Comparison of ENCODE assay signal across 23 mouse cellular contexts in genomic region chr17:29497481-29497880, GRCm38 (mm10). TPM values are rescaled to one million over a fixed set of nuclear protein-coding genes. Genes with fewer than 3 reads are reported as not detected.
DNase-seq lines count a peak whose midpoint lies in the region; ATAC-seq and TF ChIP-seq lines count a peak whose summit lies in the region.
"Not testable (repeated sequence)": the region's sequence is repeated elsewhere in the genome, so short reads cannot be mapped to it uniquely, and the experiment has no call there.
"Had no signal": no experiment of that assay in that cellular context is flagged by ENCODE, and none has a peak within 500 bp of the region (broad histone marks: within the 10 kb centered on the region; RNA-seq: fewer than 3 reads in every experiment).

No protein-coding gene starts in this region.

- TF ChIP-seq EP300 in liver, embryonic 14.5 days (IDR thresholded peaks at IDR 0.05; ENCODE audit: low read depth) = not testable (repeated sequence)

- H3K9me3 ChIP-seq in liver, embryonic 12.5 days (replicated peaks); liver, embryonic 14.5 days (ENCODE audit: control insufficient read depth, low read length); liver, embryonic 16.5 days (replicated peaks; ENCODE audit: control insufficient read depth, low read length): not testable (repeated sequence)

- TF ChIP-seq POLR2A in bone marrow macrophage, adult 2 months (IDR thresholded peaks at IDR 0.05; ENCODE audit: borderline replicate concordance, low read depth, low read length) = not testable (repeated sequence)

- H3K27me3 ChIP-seq in liver, embryonic 12.5 days (replicated peaks); liver, embryonic 14.5 days (ENCODE audit: control insufficient read depth, insufficient read depth, low read length); liver, embryonic 16.5 days (ENCODE audit: control insufficient read depth, insufficient read depth, low read depth, low read length): not testable (repeated sequence)

- H3K27ac ChIP-seq in bone marrow macrophage, adult 2 months (ENCODE audit: insufficient read depth, low read depth, low read length) = peak overlapping the region; percentile 77
- H3K27ac ChIP-seq in liver, embryonic 12.5 days = peak overlapping the region; percentile 100
- peak overlapping the region; percentile 95 for H3K27ac ChIP-seq in liver, embryonic 14.5 days
- H3K27ac ChIP-seq in liver, embryonic 16.5 days (ENCODE audit: low read length) = peak overlapping the region; percentile 90
- peak overlapping the region; percentile 73 for H3K27ac ChIP-seq in macrophage

- peaks cover 30% of the 10 kb centered on the region for H3K4me1 ChIP-seq in bone marrow macrophage, adult 2 months (ENCODE audit: control insufficient read depth, insufficient read depth, low read length)
- peaks cover 90% of the 10 kb centered on the region for H3K4me1 ChIP-seq in liver, embryonic 12.5 days
- peaks cover 61 to 75% of the 10 kb centered on the region in 2 experiments for H3K4me1 ChIP-seq in liver, embryonic 14.5 days (replicated peaks; ENCODE audit: control insufficient read depth in 2 of 2, insufficient read depth in 2 of 2, low read length in 1 of 2)
- H3K4me1 ChIP-seq in liver, embryonic 16.5 days (ENCODE audit: control insufficient read depth, low read depth, low read length) = peaks cover 84% of the 10 kb centered on the region

- not testable (repeated sequence) for H3K4me2 ChIP-seq in liver, embryonic 12.5 days; liver, embryonic 14.5 days (ENCODE audit: low read depth); liver, embryonic 16.5 days (ENCODE audit: low read depth, low read length)

- ATAC-seq in liver, embryonic 12.5 days; liver, embryonic 14.5 days (ENCODE audit: insufficient read depth); liver, embryonic 16.5 days (ENCODE audit: low read depth): not testable (repeated sequence)

- H3K4me3 ChIP-seq in bone marrow macrophage, adult 2 months (ENCODE audit: insufficient read depth, low read length); liver, embryonic 12.5 days; liver, embryonic 14.5 days (ENCODE audit: insufficient read depth in 1 of 2, low read depth in 2 of 2, low read length in 2 of 2); liver, embryonic 16.5 days (ENCODE audit: low read depth, low read length); macrophage (ENCODE audit: inconsistent target): not testable (repeated sequence)

- DNase-seq in 416B (ENCODE audit: low read depth) = peak; percentile 68
- DNase-seq in induced T-regulatory cell, adult 2 months (ENCODE audit: low read depth) = peak; percentile 57
- DNase-seq in liver, embryonic 14.5 days (ENCODE audit: low read depth in 3 of 3, low spot score in 3 of 3) = not testable (repeated sequence)

- peaks cover 26% of the 10 kb centered on the region for H3K79me2 ChIP-seq in macrophage (ENCODE audit: inconsistent target)

- TF ChIP-seq CTCF in bone marrow macrophage, adult 2 months (IDR thresholded peaks at IDR 0.05; ENCODE audit: low read depth, low read length); liver, embryonic 14.5 days (IDR thresholded peaks at IDR 0.05; ENCODE audit: low read depth): not testable (repeated sequence)

- peaks cover 43% of the 10 kb centered on the region for H3K36me3 ChIP-seq in liver, embryonic 12.5 days
- peaks cover 40% of the 10 kb centered on the region for H3K36me3 ChIP-seq in liver, embryonic 14.5 days (replicated peaks; ENCODE audit: control insufficient read depth, insufficient read depth, low read depth)
- H3K36me3 ChIP-seq in liver, embryonic 16.5 days (ENCODE audit: control insufficient read depth, insufficient read depth) = peaks cover 26% of the 10 kb centered on the region
- peaks cover 13% of the 10 kb centered on the region; the same call in 1 of the 2 replicates for H3K36me3 ChIP-seq in macrophage (ENCODE audit: inconsistent target)

- WGBS in liver, embryonic 12.5 days (ENCODE audit: insufficient replicate concordance) = 45% methylated on average over 1 of the region's 1 CpGs
- 24% methylated on average over 1 of the region's 1 CpGs for WGBS in liver, embryonic 14.5 days (ENCODE audit: insufficient replicate concordance)
- 48% methylated on average over 1 of the region's 1 CpGs for WGBS in liver, embryonic 16.5 days (ENCODE audit: insufficient replicate concordance)
- WGBS in macrophage (ENCODE audit: missing documents) = 15% methylated on average over 1 of the region's 1 CpGs

- H3K9ac ChIP-seq in liver, embryonic 12.5 days = peak overlapping the region; percentile 30
- H3K9ac ChIP-seq in liver, embryonic 14.5 days (replicated peaks) = peak overlapping the region; percentile 15
- not testable (repeated sequence) for H3K9ac ChIP-seq in liver, embryonic 16.5 days (ENCODE audit: low read depth, low read length)

RNA-seq across cellular contexts. Expression of gene Pim1, which starts 6.9 kb away (rescaled TPM):
- 84.5 and 85.2 TPM in 2 replicates for polyA plus RNA-seq in bone marrow macrophage, adult 2 months (2012; ENCODE audit: insufficient read depth, insufficient read length, missing spikeins)
- polyA plus RNA-seq in liver, embryonic 12.5 days (2016; fragmentation: Nextera tagmentation; extraction: Ambion mirVana) = 112 and 114 TPM in 2 replicates
- polyA plus RNA-seq in liver, embryonic 14.5 days (2012; rRNA removed) = 61.4 and 64.5 TPM in 2 replicates
- polyA plus RNA-seq in liver, embryonic 14.5 days (2014; fragmentation: Nextera tagmentation; extraction: Ambion mirVana) = 60.4 and 69.9 TPM in 2 replicates
- polyA plus RNA-seq in liver, embryonic 16.5 days (2015; fragmentation: Nextera tagmentation; extraction: Ambion mirVana) = 74.7 and 80.0 TPM in 2 replicates
- total RNA-seq in macrophage (2018; cell fraction: chromatin; rRNA removed) = 1,000 to 10,000 TPM in 6 of 26 experiments, 100 to 1,000 TPM in 19, 10 to 100 TPM in 1; 95.1 to 1,355 (median 578) TPM
- total RNA-seq in macrophage (2018; cell fraction: cytosol; rRNA removed) = 1,000 to 10,000 TPM in 3 of 26 experiments, 100 to 1,000 TPM in 21, 10 to 100 TPM in 2; 64.1 to 1,333 (median 331) TPM
- total RNA-seq in macrophage (2018; cell fraction: nucleus; rRNA removed) = 1,000 to 10,000 TPM in 10 of 26 experiments, 100 to 1,000 TPM in 15, 10 to 100 TPM in 1; 94.8 to 1,462 (median 879) TPM
- 30.0 to 53.7 TPM (median 48.6 TPM) in 3 replicates for polyA plus RNA-seq in macrophage (2018)

RNA-seq across cellular contexts. Expression of gene Gm17657, which starts 52.0 kb away (rescaled TPM):
- polyA plus RNA-seq in bone marrow macrophage, adult 2 months (2012; ENCODE audit: insufficient read depth, insufficient read length, missing spikeins) = not detected in 2 replicates
- polyA plus RNA-seq in liver, embryonic 12.5 days (2016; fragmentation: Nextera tagmentation; extraction: Ambion mirVana) = not detected in 2 replicates
- not detected in 2 replicates for polyA plus RNA-seq in liver, embryonic 14.5 days (2012; rRNA removed)
- polyA plus RNA-seq in liver, embryonic 14.5 days (2014; fragmentation: Nextera tagmentation; extraction: Ambion mirVana) = not detected in 2 replicates
- not detected in 2 replicates for polyA plus RNA-seq in liver, embryonic 16.5 days (2015; fragmentation: Nextera tagmentation; extraction: Ambion mirVana)
- total RNA-seq in macrophage (2018; cell fraction: chromatin; rRNA removed) = not detected
- total RNA-seq in macrophage (2018; cell fraction: cytosol; rRNA removed) = not detected
- not detected for total RNA-seq in macrophage (2018; cell fraction: nucleus; rRNA removed)
- polyA plus RNA-seq in macrophage (2018) = not detected in 3 replicates
- total RNA-seq: adrenal gland, adult 18-20 months; adrenal gland, adult 8-10 months; adrenal gland, postnatal 14 days; adrenal gland, postnatal 36 days; common myeloid progenitor, adult 5-6 weeks had no signal
- polyA plus RNA-seq: brain, embryonic 14.5 days; C2C12; embryonic facial prominence, embryonic 11.5 days; embryonic facial prominence, embryonic 13.5 days; embryonic facial prominence, embryonic 15.5 days; erythroblast, embryonic 14.5 days; forebrain, embryonic 10.5 days; forebrain, embryonic 12.5 days; forebrain, embryonic 14.5 days; forebrain, embryonic 16.5 days; Patski had no signal

RNA-seq across cellular contexts. Expression of gene Tbc1d22b, which starts 52.1 kb away (rescaled TPM):
- polyA plus RNA-seq in bone marrow macrophage, adult 2 months (2012; ENCODE audit: insufficient read depth, insufficient read length, missing spikeins) = 10.3 and 10.8 TPM in 2 replicates
- 7.4 and 7.9 TPM in 2 replicates for polyA plus RNA-seq in liver, embryonic 12.5 days (2016; fragmentation: Nextera tagmentation; extraction: Ambion mirVana)
- polyA plus RNA-seq in liver, embryonic 14.5 days (2012; rRNA removed) = 3.3 and 3.6 TPM in 2 replicates
- 2.3 and 2.9 TPM in 2 replicates for polyA plus RNA-seq in liver, embryonic 14.5 days (2014; fragmentation: Nextera tagmentation; extraction: Ambion mirVana)
- polyA plus RNA-seq in liver, embryonic 16.5 days (2015; fragmentation: Nextera tagmentation; extraction: Ambion mirVana) = 2.7 TPM in 2 replicates
- 10 to 100 TPM in 21 of 26 experiments, 1 to 10 TPM in 5; 6.5 to 29.7 (median 17.4) TPM for total RNA-seq in macrophage (2018; cell fraction: chromatin; rRNA removed)
- 10 to 100 TPM; 10.6 to 17.1 (median 15.1) TPM for total RNA-seq in macrophage (2018; cell fraction: cytosol; rRNA removed)
- 10 to 100 TPM in 22 of 26 experiments, 1 to 10 TPM in 4; 7.9 to 31.3 (median 17.4) TPM for total RNA-seq in macrophage (2018; cell fraction: nucleus; rRNA removed)
- polyA plus RNA-seq in macrophage (2018) = 9.9 to 13.7 TPM (median 10.5 TPM) in 3 replicates

RNA-seq across cellular contexts. Expression of gene Tmem217, which starts 54.7 kb away (rescaled TPM):
- not detected in 2 replicates for polyA plus RNA-seq in bone marrow macrophage, adult 2 months (2012; ENCODE audit: insufficient read depth, insufficient read length, missing spikeins)
- polyA plus RNA-seq in liver, embryonic 12.5 days (2016; fragmentation: Nextera tagmentation; extraction: Ambion mirVana) = 0.67 and 0.68 TPM in 2 replicates
- 0.09 TPM in 1 of 2 replicates, not detected in the other for polyA plus RNA-seq in liver, embryonic 14.5 days (2012; rRNA removed)
- not detected in 2 replicates for polyA plus RNA-seq in liver, embryonic 14.5 days (2014; fragmentation: Nextera tagmentation; extraction: Ambion mirVana)
- polyA plus RNA-seq in liver, embryonic 16.5 days (2015; fragmentation: Nextera tagmentation; extraction: Ambion mirVana) = 0.22 TPM in 1 of 2 replicates, not detected in the other
- total RNA-seq in macrophage (2018; cell fraction: chromatin; rRNA removed) = under 1 TPM in 1 of 26 experiments, not detected in 25; 0.45 TPM
- 1 to 10 TPM in 1 of 26 experiments, under 1 TPM in 22, not detected in 3; 0.18 to 1.1 (median 0.40) TPM for total RNA-seq in macrophage (2018; cell fraction: cytosol; rRNA removed)
- total RNA-seq in macrophage (2018; cell fraction: nucleus; rRNA removed) = under 1 TPM in 4 of 26 experiments, not detected in 22; 0.45 to 0.79 (median 0.69) TPM
- polyA plus RNA-seq in macrophage (2018) = 0.67 TPM in 1 of 3 replicates, not detected in the others
- total RNA-seq: adrenal gland, adult 18-20 months; adrenal gland, postnatal 14 days; adrenal gland, postnatal 36 days had no signal
- polyA plus RNA-seq: C2C12; erythroblast, embryonic 14.5 days; forebrain, embryonic 14.5 days had no signal
